Mouse (Mus musculus) CH12.LX (cell line): ENCODE results near the gene Tspan13. TPM values are rescaled to one million over a fixed set of nuclear protein-coding genes. Genes with fewer than 3 reads are reported as not detected.

Experiments used
- DNase-seq: peaks from one replicate; pipeline ENCODE4 v3.0.0-alpha.2; 2013; ENCODE audit errors: extremely low read depth
- H3K27ac ChIP-seq: 2 replicates; pipeline ENCODE4 v1.5.1; 2012; ENCODE audit warnings: low read depth, mild to moderate bottlenecking, control low read depth, moderate library complexity; ENCODE audit not compliant: insufficient read depth
- H3K27me3 ChIP-seq: replicated peaks from 2 replicates; pipeline ENCODE3; 2012; ENCODE audit warnings: inconsistent platforms
- H3K36me3 ChIP-seq, 2 experiments: replicated peaks in 1 of 2; 2 replicates each; pipeline versions ENCODE3 to v1.6.1; 2012; ENCODE audit warnings: inconsistent platforms in 1 of 2, low read length in 1 of 2, mild to moderate bottlenecking in 1 of 2, mixed read lengths in 1 of 2, moderate library complexity in 1 of 2; ENCODE audit not compliant: control insufficient read depth in 1 of 2, insufficient read depth in 1 of 2
- H3K4me1 ChIP-seq, 2 experiments: 2 replicates each; pipeline ENCODE4 v1.6.1; 2012; ENCODE audit warnings: inconsistent platforms in 1 of 2, moderate library complexity in 1 of 2; ENCODE audit not compliant: insufficient read depth in 2 of 2, control insufficient read depth in 1 of 2
- H3K4me2 ChIP-seq: 2 replicates; pipeline ENCODE4 v1.6.1; 2012; ENCODE audit warnings: low read depth, mild to moderate bottlenecking, control low read depth; ENCODE audit not compliant: poor library complexity, insufficient read depth, severe bottlenecking
- H3K4me3 ChIP-seq, 3 experiments: fragments of 150-350 bp in 1 of 3; sonication (generic) in 1 of 3; replicated peaks in 1 of 3; 2 replicates each; pipeline versions ENCODE3 to v1.5.1; 2011 to 2012; ENCODE audit warnings: low read depth in 2 of 3, low read length in 2 of 3, mild to moderate bottlenecking in 2 of 3, moderate library complexity in 2 of 3, control low read depth in 1 of 3, improper control_type of control experiment in 1 of 3, inconsistent platforms in 1 of 3, mixed read lengths in 1 of 3; ENCODE audit not compliant: poor library complexity in 1 of 3
- H3K79me2 ChIP-seq: replicated peaks from 2 replicates; pipeline ENCODE4 v1.6.1; 2012; ENCODE audit warnings: mild to moderate bottlenecking, moderate library complexity; ENCODE audit not compliant: control insufficient read depth, poor library complexity, insufficient read depth, severe bottlenecking; ENCODE audit errors: extremely low read depth
- H3K9ac ChIP-seq: 2 replicates; pipeline ENCODE4 v1.6.1; 2012; ENCODE audit warnings: low read depth, mild to moderate bottlenecking, control low read depth, moderate library complexity; ENCODE audit not compliant: insufficient read depth
- H3K9me3 ChIP-seq: replicated peaks from 2 replicates; pipeline ENCODE3; 2012; ENCODE audit warnings: low read length, inconsistent platforms, mixed read lengths
- BHLHE40 ChIP-seq: IDR thresholded peaks from 2 replicates; pipeline ENCODE4 v1.6.1; 2011; ENCODE audit warnings: mild to moderate bottlenecking, low read depth, low read length, improper control_type of control experiment
- CHD1 ChIP-seq: IDR thresholded peaks from 2 replicates; pipeline ENCODE4 v1.6.1; 2012; ENCODE audit warnings: low read depth, low read length, improper control_type of control experiment, inconsistent platforms
- CHD2 ChIP-seq: IDR thresholded peaks from 2 replicates; pipeline ENCODE4 v1.6.1; 2011; ENCODE audit warnings: low read length, improper control_type of control experiment
- CTCF ChIP-seq, 2 experiments: IDR thresholded peaks in 1 of 2; conservative IDR thresholded peaks in 1 of 2; 2 replicates each; pipeline ENCODE4 v1.5.1; 2011 to 2012; ENCODE audit warnings: low read depth in 2 of 2, low read length in 2 of 2, improper control_type of control experiment in 1 of 2, inconsistent platforms in 1 of 2, mild to moderate bottlenecking in 1 of 2, moderate library complexity in 1 of 2
- E2F4 ChIP-seq: IDR thresholded peaks from 2 replicates; pipeline ENCODE4 v1.6.1; 2011; ENCODE audit warnings: low read depth, low read length, improper control_type of control experiment; ENCODE audit not compliant: insufficient replicate concordance
- ELF1 ChIP-seq: IDR thresholded peaks from 2 replicates; pipeline ENCODE4 v1.6.1; 2014; ENCODE audit warnings: low read depth, mild to moderate bottlenecking, inconsistent platforms, low read length, improper control_type of control experiment
- EP300 ChIP-seq: IDR thresholded peaks from 2 replicates; pipeline ENCODE4 v1.6.1; 2011; ENCODE audit warnings: low read length, improper control_type of control experiment
- ETS1 ChIP-seq: conservative IDR thresholded peaks from 2 replicates; pipeline ENCODE4 v1.6.1; 2012; ENCODE audit warnings: low read depth, mild to moderate bottlenecking, inconsistent platforms, low read length, improper control_type of control experiment, moderate library complexity
- GABPA ChIP-seq: IDR thresholded peaks from 2 replicates; pipeline ENCODE4 v1.6.1; 2012; ENCODE audit warnings: low read depth, low read length, improper control_type of control experiment, inconsistent platforms; ENCODE audit not compliant: insufficient replicate concordance
- HCFC1 ChIP-seq: IDR thresholded peaks from 2 replicates; pipeline ENCODE4 v1.6.1; 2012; ENCODE audit warnings: low read depth, mild to moderate bottlenecking, inconsistent platforms, low read length, improper control_type of control experiment
- IRF4 ChIP-seq: IDR thresholded peaks from 2 replicates; pipeline ENCODE4 v1.6.1; 2014; ENCODE audit warnings: low read depth, mild to moderate bottlenecking, inconsistent platforms, low read length, improper control_type of control experiment
- JUN ChIP-seq: IDR thresholded peaks from 2 replicates; pipeline ENCODE4 v1.6.1; 2011; ENCODE audit warnings: low read depth, mild to moderate bottlenecking, low read length, improper control_type of control experiment, moderate library complexity; ENCODE audit not compliant: insufficient read depth
- JUND ChIP-seq: conservative IDR thresholded peaks from 2 replicates; pipeline ENCODE4 v1.6.1; 2011; ENCODE audit warnings: low read depth, low read length, improper control_type of control experiment
- KAT2A ChIP-seq: IDR thresholded peaks from 2 replicates; pipeline ENCODE4 v1.6.1; 2012; ENCODE audit warnings: low read length, improper control_type of control experiment, inconsistent platforms; ENCODE audit not compliant: insufficient replicate concordance
- MAFK ChIP-seq: IDR thresholded peaks from 2 replicates; pipeline ENCODE4 v1.6.1; 2011; ENCODE audit warnings: low read length, improper control_type of control experiment; ENCODE audit not compliant: insufficient replicate concordance
- MAX ChIP-seq: IDR thresholded peaks from 2 replicates; pipeline ENCODE4 v1.6.1; 2011; ENCODE audit warnings: low read length, improper control_type of control experiment
- MAZ ChIP-seq: IDR thresholded peaks from 2 replicates; pipeline ENCODE4 v1.6.1; 2012; ENCODE audit warnings: low read depth, mild to moderate bottlenecking, inconsistent platforms, low read length, improper control_type of control experiment, moderate library complexity
- MEF2A ChIP-seq: IDR thresholded peaks from 2 replicates; pipeline ENCODE4 v1.6.1; 2014; ENCODE audit warnings: low read depth, mild to moderate bottlenecking, inconsistent platforms, low read length, improper control_type of control experiment, borderline replicate concordance
- MXI1 ChIP-seq: IDR thresholded peaks from 2 replicates; pipeline ENCODE4 v1.6.1; 2011; ENCODE audit warnings: mild to moderate bottlenecking, low read depth, low read length, improper control_type of control experiment
- MYC ChIP-seq: IDR thresholded peaks from 2 replicates; pipeline ENCODE4 v1.6.1; 2011; ENCODE audit warnings: low read depth, mild to moderate bottlenecking, improper control_type of control experiment, low read length
- NELFE ChIP-seq: IDR thresholded peaks from 2 replicates; pipeline ENCODE4 v1.6.1; 2011; ENCODE audit warnings: low read depth, low read length, improper control_type of control experiment
- NRF1 ChIP-seq: IDR thresholded peaks from 2 replicates; pipeline ENCODE4 v1.6.1; 2014; ENCODE audit warnings: low read depth, mild to moderate bottlenecking, inconsistent platforms, low read length, improper control_type of control experiment, moderate library complexity
- PAX5 ChIP-seq: IDR thresholded peaks from 2 replicates; pipeline ENCODE4 v1.6.1; 2012; ENCODE audit warnings: low read length, inconsistent platforms, mixed read lengths
- POLR2A ChIP-seq: IDR thresholded peaks from 2 replicates; pipeline ENCODE4 v1.6.1; 2011; ENCODE audit warnings: low read depth, mild to moderate bottlenecking, improper control_type of control experiment, low read length
- POLR2AphosphoS2 ChIP-seq: IDR thresholded peaks from 2 replicates; pipeline ENCODE4 v1.6.1; 2011; ENCODE audit warnings: low read depth, low read length, improper control_type of control experiment
- RAD21 ChIP-seq: IDR thresholded peaks from 2 replicates; pipeline ENCODE4 v1.6.1; 2011; ENCODE audit warnings: low read depth, mild to moderate bottlenecking, low read length, improper control_type of control experiment, moderate library complexity
- RCOR1 ChIP-seq: conservative IDR thresholded peaks from 2 replicates; pipeline ENCODE4 v1.6.1; 2012; ENCODE audit warnings: low read depth, mild to moderate bottlenecking, inconsistent platforms, low read length, improper control_type of control experiment
- SIN3A ChIP-seq: IDR thresholded peaks from 2 replicates; pipeline ENCODE4 v1.6.1; 2012; ENCODE audit warnings: low read length, improper control_type of control experiment, inconsistent platforms
- SMC3 ChIP-seq: IDR thresholded peaks from 2 replicates; pipeline ENCODE4 v1.6.1; 2011; ENCODE audit warnings: low read depth, low read length, improper control_type of control experiment
- TBP ChIP-seq: conservative IDR thresholded peaks from 2 replicates; pipeline ENCODE4 v1.6.1; 2011; ENCODE audit warnings: low read depth, low read length, improper control_type of control experiment
- TCF12 ChIP-seq: IDR thresholded peaks from 2 replicates; pipeline ENCODE4 v1.6.1; 2014; ENCODE audit warnings: low read depth, mild to moderate bottlenecking, inconsistent platforms, low read length, improper control_type of control experiment
- UBTF ChIP-seq: IDR thresholded peaks from 2 replicates; pipeline ENCODE4 v1.6.1; 2012; ENCODE audit warnings: low read depth, mild to moderate bottlenecking, inconsistent platforms, low read length, improper control_type of control experiment, moderate library complexity
- USF1 ChIP-seq: IDR thresholded peaks from 2 replicates; pipeline ENCODE4 v1.6.1; 2014; ENCODE audit warnings: low read depth, mild to moderate bottlenecking, inconsistent platforms, low read length, improper control_type of control experiment
- USF2 ChIP-seq: conservative IDR thresholded peaks from 2 replicates; pipeline ENCODE4 v1.6.1; 2011; ENCODE audit warnings: low read depth, low read length, improper control_type of control experiment
- ZC3H11A ChIP-seq: IDR thresholded peaks from 2 replicates; pipeline ENCODE4 v1.6.1; 2012; ENCODE audit warnings: low read depth, mild to moderate bottlenecking, inconsistent platforms, low read length, improper control_type of control experiment
- ZKSCAN1 ChIP-seq: IDR thresholded peaks from 2 replicates; pipeline ENCODE4 v1.6.1; 2012; ENCODE audit warnings: low read depth, inconsistent platforms, low read length, improper control_type of control experiment, borderline replicate concordance
- ZMIZ1 ChIP-seq: IDR thresholded peaks from 2 replicates; pipeline ENCODE4 v1.6.1; 2012; ENCODE audit warnings: low read depth, mild to moderate bottlenecking, inconsistent platforms, low read length, improper control_type of control experiment
- ZNF384 ChIP-seq: IDR thresholded peaks from 2 replicates; pipeline ENCODE4 v1.6.1; 2012; ENCODE audit warnings: low read depth, low read length, improper control_type of control experiment, inconsistent platforms
- dilution Hi-C: fragments of 300-500 bp; cut with MboI; formaldehyde crosslinking; loops from 2 replicates; pipeline ENCODE4 v1.14.3; 2020; ENCODE audit warnings: low sequenced_read_pairs; ENCODE audit not compliant: extremely low pct_unique_long_range_greater_than_20kb, extremely low pct_ligation_motif_present
- in situ Hi-C: fragments of 300-500 bp; cut with MboI; formaldehyde crosslinking; loops from 3 replicates; pipeline ENCODE4 v1.14.3; 2019; ENCODE audit warnings: low sequenced_read_pairs, low pct_ligation_motif_present, low pct_unique_long_range_greater_than_20kb, mixed read lengths
- polyA plus RNA-seq: library from polyadenylated mRNA; unstranded; fragments of >175 nt; gene quantifications from 2 replicates; pipeline ENCODE4 v1.2.1, GENCODE M21; 2012; ENCODE audit warnings: low read depth; ENCODE audit not compliant: insufficient read length
- total RNA-seq, 2 experiments: library from RNA; depleted of rRNA; stranded (reverse); fragments of 300-350 nt in 1 of 2; fragments of >200 nt in 1 of 2; gene quantifications; 2 replicates each; pipeline ENCODE4 v1.2.3; 2012 to 2014

Tspan13 gene
- total and polyA plus RNA-seq, 3 experiments = 16.6 to 28.9 (median 18.6) TPM

DNA sequence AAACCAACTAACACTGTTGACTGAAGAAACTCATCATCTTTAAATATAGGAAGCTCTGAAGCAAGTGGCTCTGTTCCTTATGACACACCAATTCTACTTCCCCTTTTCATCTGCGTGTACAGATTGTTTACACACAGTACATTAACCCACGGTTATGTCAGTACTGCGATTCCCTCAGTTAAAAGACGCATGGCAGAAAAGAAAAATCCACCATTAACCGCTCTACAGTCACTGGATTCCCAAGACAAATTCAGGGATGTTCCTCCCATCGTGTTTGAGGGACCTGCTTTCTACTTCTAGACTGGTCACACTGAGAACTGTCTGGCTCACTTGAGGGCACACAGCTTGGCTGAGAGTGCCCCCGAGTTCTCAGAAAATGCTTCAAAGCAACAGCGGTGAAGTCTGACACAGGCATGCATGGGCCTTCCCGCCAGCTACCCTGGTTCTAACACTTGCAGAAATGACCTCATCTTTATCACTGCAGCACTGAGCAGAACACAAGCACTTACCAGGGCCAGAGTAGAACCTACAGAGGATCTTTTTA, 2.7 kb downstream of the Tspan13 start:
- in situ Hi-C loops (no loop called here), dilution Hi-C loops (no loop called here)
- peak overlapping the region; percentile 88 for H3K27ac ChIP-seq
- peak overlapping the region; percentile 21 to 31 (median 22) for H3K4me3 ChIP-seq
- no peak for TF ChIP-seq CHD2
- TF ChIP-seq ZMIZ1 = no peak
- TF ChIP-seq CHD1 = peak; percentile 53; the same call in 1 of the 2 replicates
- no peak for TF ChIP-seq HCFC1
- TF ChIP-seq RAD21 = no peak
- TF ChIP-seq SMC3 = no peak
- TF ChIP-seq ELF1 = peak; percentile 27; the same call in 1 of the 2 replicates
- TF ChIP-seq ZC3H11A = no peak
- TF ChIP-seq JUN = peak; percentile 37; the same call in 1 of the 2 replicates
- no peak; the same call in 1 of the 2 replicates for TF ChIP-seq BHLHE40
- peak; percentile 22; the same call in 1 of the 2 replicates for TF ChIP-seq TCF12
- TF ChIP-seq PAX5 = no peak
- no peak for TF ChIP-seq ETS1
- TF ChIP-seq KAT2A = 0 out of 2 replicates have a peak, but pooled peaks have one; percentile 15
- TF ChIP-seq NRF1 = no peak
- TF ChIP-seq NELFE = no peak
- peak; percentile 67; the same call in 1 of the 2 replicates for TF ChIP-seq SIN3A
- no peak for TF ChIP-seq TBP
- TF ChIP-seq ZKSCAN1 = no peak
- TF ChIP-seq RCOR1 = no peak
- no peak for TF ChIP-seq USF2
- no peak for TF ChIP-seq POLR2AphosphoS2
- TF ChIP-seq E2F4 = 0 out of 2 replicates have a peak, but pooled peaks have one; percentile 67
- no peak for TF ChIP-seq IRF4
- TF ChIP-seq MYC = 0 out of 2 replicates have a peak, but pooled peaks have one; percentile 52
- no peak for TF ChIP-seq POLR2A
- no peak for TF ChIP-seq UBTF
- TF ChIP-seq MAZ = 0 out of 2 replicates have a peak, but pooled peaks have one; percentile 26
- TF ChIP-seq MAFK = no peak
- peak; percentile 51; the same call in 1 of the 2 replicates for TF ChIP-seq EP300
- TF ChIP-seq JUND = no peak; the same call in 1 of the 2 replicates
- TF ChIP-seq MEF2A = no peak
- TF ChIP-seq MAX = peak; percentile 71
- no peak; the same call in 1 of the 2 replicates for TF ChIP-seq ZNF384
- TF ChIP-seq GABPA = no peak
- TF ChIP-seq USF1 = no peak
- peak; percentile 80 for TF ChIP-seq MXI1
- no peak; a peak in 1 of 4 replicates for TF ChIP-seq CTCF (conservative IDR thresholded peaks at IDR 0.05 in 1 of 2, IDR thresholded peaks at IDR 0.05 in 1 of 2; ENCODE audit: low read depth in 2 of 2, low read length in 2 of 2)
- H3K9ac ChIP-seq = peak overlapping the region; percentile 26
- peaks cover 2% of the 10 kb centered on the region for H3K27me3 ChIP-seq
- H3K4me1 ChIP-seq = peaks cover 3 to 20% of the 10 kb centered on the region in 2 experiments
- H3K9me3 ChIP-seq = no peaks in the 10 kb centered on the region
- peaks cover 6% of the 10 kb centered on the region for H3K79me2 ChIP-seq
- H3K4me2 ChIP-seq = peak overlapping the region; percentile 58
- H3K36me3 ChIP-seq = no peaks in the 10 kb centered on the region
- DNase-seq = peak; percentile 63
